Mouse (Mus musculus) c-Kit-negative CD71-positive TER-119-positive erythroid progenitor cells, embryonic 14.5 days (primary cell): Measurements from ENCODE around the gene Defa17.
"Not testable (repeated sequence)": the region's sequence is repeated elsewhere in the genome, so short reads cannot be mapped to it uniquely, and the experiment has no call there.

Experiments
- DNase-seq: peaks from one replicate; pipeline ENCODE4 v3.0.0-alpha.2; 2013; ENCODE audit warnings: low read depth, low spot score

Defa17 gene

GRCm38 (mm10) chr8:21655480-21655879, at the start of gene Defa17:
TSS of gene Defa17 (plus strand) at chr8:21655780.
- DNase-seq = not testable (repeated sequence)

- not testable (repeated sequence) for DNase-seq
Observed at GRCm38 (mm10) chr8:21617883-21618282, 37.7 kb upstream of the Defa17 start, which contains the start of gene Defa26. TSS of gene Defa26 (plus strand) at chr8:21618183.

- DNase-seq = not testable (repeated sequence)
Observed at GRCm38 (mm10) chr8:21665497-21665896, 9.9 kb downstream of the Defa17 start, which contains the start of gene Defa34. TSS of gene Defa34 (plus strand) at chr8:21665797.

GRCm38 (mm10) chr8:21703545-21703944, 48.0 kb downstream of the Defa17 start, which contains the start of gene AY761184:
TSS of gene AY761184 (minus strand) at chr8:21703645.
- not testable (repeated sequence) for DNase-seq
